Mouse (Mus musculus) MEL (cell line): Measurements from ENCODE around the gene Slc4a1. TPM values are rescaled to one million over a fixed set of nuclear protein-coding genes. Genes with fewer than 3 reads are reported as not detected.

Source experiments
- DNase-seq: peaks from one replicate; pipeline ENCODE4 v3.0.0; 2011; ENCODE audit warnings: low read depth, low spot score
- H3K27ac ChIP-seq: 2 replicates; pipeline ENCODE4 v1.5.1; 2012; ENCODE audit warnings: low read depth, mild to moderate bottlenecking, control low read depth, low read length, moderate library complexity; ENCODE audit not compliant: control insufficient read depth
- H3K27me3 ChIP-seq, 2 experiments: fragments of 150-350 bp in 1 of 2; sonication (generic) in 1 of 2; 2 replicates each; pipeline ENCODE4 v1.6.1; 2012; ENCODE audit warnings: low read length in 2 of 2, mild to moderate bottlenecking in 2 of 2, improper control_type of control experiment in 1 of 2, moderate library complexity in 1 of 2; ENCODE audit not compliant: insufficient read depth in 2 of 2, control insufficient read depth in 1 of 2
- H3K36me3 ChIP-seq, 2 experiments: 2 replicates each; pipeline ENCODE4 v1.6.1; 2012 to 2014; ENCODE audit warnings: low read length in 2 of 2, improper control_type of control experiment in 1 of 2, inconsistent platforms in 1 of 2, mild to moderate bottlenecking in 1 of 2; ENCODE audit not compliant: insufficient read depth in 2 of 2, control insufficient read depth in 1 of 2
- H3K4me1 ChIP-seq, 2 experiments: fragments of 150-350 bp in 1 of 2; sonication (generic) in 1 of 2; 2 replicates each; pipeline ENCODE4 v1.6.1; 2012; ENCODE audit warnings: low read length in 2 of 2, improper control_type of control experiment in 1 of 2, mild to moderate bottlenecking in 1 of 2; ENCODE audit not compliant: insufficient read depth in 2 of 2, control insufficient read depth in 1 of 2
- H3K4me3 ChIP-seq, 2 experiments: fragments of 150-350 bp in 1 of 2; sonication (generic) in 1 of 2; 2 replicates each; pipeline ENCODE4 v1.5.1; 2012; ENCODE audit warnings: low read depth in 2 of 2, low read length in 2 of 2, mild to moderate bottlenecking in 2 of 2, moderate library complexity in 2 of 2, control low read depth in 1 of 2, improper control_type of control experiment in 1 of 2; ENCODE audit not compliant: control insufficient read depth in 1 of 2, insufficient read depth in 1 of 2
- H3K79me2 ChIP-seq: 2 replicates; pipeline ENCODE4 v1.6.1; 2012; ENCODE audit warnings: mild to moderate bottlenecking, low read length, moderate library complexity; ENCODE audit not compliant: control insufficient read depth, poor library complexity, insufficient read depth
- H3K9ac ChIP-seq: 2 replicates; pipeline ENCODE4 v1.6.1; 2012; ENCODE audit warnings: low read depth, mild to moderate bottlenecking, control low read depth, low read length, moderate library complexity; ENCODE audit not compliant: control insufficient read depth, poor library complexity, severe bottlenecking
- H3K9me3 ChIP-seq: fragments of 150-350 bp; sonication (generic); replicated peaks from 2 replicates; pipeline ENCODE4 v1.6.1; 2012; ENCODE audit warnings: mild to moderate bottlenecking, low read length, improper control_type of control experiment, moderate library complexity; ENCODE audit not compliant: insufficient read depth
- BHLHE40 ChIP-seq: IDR thresholded peaks from 2 replicates; pipeline ENCODE4 v1.6.1; 2012; ENCODE audit warnings: low read depth, mild to moderate bottlenecking, inconsistent platforms, low read length, improper control_type of control experiment, borderline replicate concordance
- CHD1 ChIP-seq: IDR thresholded peaks from 2 replicates; pipeline ENCODE4 v1.6.1; 2012; ENCODE audit warnings: low read depth, mild to moderate bottlenecking, inconsistent platforms, low read length, improper control_type of control experiment
- CTCF ChIP-seq, 3 experiments: IDR thresholded peaks in 2 of 3; conservative IDR thresholded peaks in 1 of 3; 2 replicates each; pipeline ENCODE4 v1.5.1; 2011 to 2012; ENCODE audit warnings: low read length in 3 of 3, low read depth in 2 of 3, mild to moderate bottlenecking in 2 of 3, improper control_type of control experiment in 1 of 3, inconsistent platforms in 1 of 3, mixed read lengths in 1 of 3, moderate library complexity in 1 of 3; ENCODE audit not compliant: control insufficient read depth in 1 of 3, insufficient read depth in 1 of 3, poor library complexity in 1 of 3, severe bottlenecking in 1 of 3
- ELF1 ChIP-seq: IDR thresholded peaks from 2 replicates; pipeline ENCODE4 v1.6.1; 2014; ENCODE audit warnings: low read depth, mild to moderate bottlenecking, inconsistent platforms, low read length, improper control_type of control experiment, moderate library complexity
- EP300 ChIP-seq, 2 experiments: IDR thresholded peaks; 2 replicates each; pipeline ENCODE4 v1.6.1; 2011; ENCODE audit warnings: improper control_type of control experiment in 2 of 2, low read length in 2 of 2, low read depth in 1 of 2, mild to moderate bottlenecking in 1 of 2
- GATA1 ChIP-seq: IDR thresholded peaks from 2 replicates; pipeline ENCODE4 v1.6.1; 2011; ENCODE audit warnings: low read depth, low read length, improper control_type of control experiment
- HCFC1 ChIP-seq: IDR thresholded peaks from 2 replicates; pipeline ENCODE4 v1.6.1; 2012; ENCODE audit warnings: low read depth, mild to moderate bottlenecking, inconsistent platforms, low read length, improper control_type of control experiment, moderate library complexity
- JUND ChIP-seq: IDR thresholded peaks from 2 replicates; pipeline ENCODE4 v1.6.1; 2011; ENCODE audit warnings: low read depth, mild to moderate bottlenecking, improper control_type of control experiment, low read length
- MAFK ChIP-seq: IDR thresholded peaks from 2 replicates; pipeline ENCODE4 v1.6.1; 2011; ENCODE audit warnings: low read depth, mild to moderate bottlenecking, low read length, improper control_type of control experiment, borderline replicate concordance
- MAX ChIP-seq: IDR thresholded peaks from 2 replicates; pipeline ENCODE4 v1.6.1; 2011; ENCODE audit warnings: low read length, improper control_type of control experiment
- MYC ChIP-seq: IDR thresholded peaks from 2 replicates; pipeline ENCODE4 v1.6.1; 2011; ENCODE audit warnings: low read depth, mild to moderate bottlenecking, low read length, improper control_type of control experiment, moderate library complexity
- NELFE ChIP-seq: IDR thresholded peaks from 2 replicates; pipeline ENCODE4 v1.6.1; 2011; ENCODE audit warnings: low read depth, low read length, improper control_type of control experiment
- POLR2A ChIP-seq, 2 experiments: IDR thresholded peaks; 2 replicates each; pipeline ENCODE4 v1.6.1; 2011 to 2012; ENCODE audit warnings: low read length in 2 of 2, mild to moderate bottlenecking in 2 of 2, control low read depth in 1 of 2, improper control_type of control experiment in 1 of 2, low read depth in 1 of 2, moderate library complexity in 1 of 2; ENCODE audit not compliant: control insufficient read depth in 1 of 2, insufficient read depth in 1 of 2, poor library complexity in 1 of 2
- POLR2AphosphoS5 ChIP-seq: IDR thresholded peaks from 2 replicates; pipeline ENCODE4 v1.6.1; 2012; ENCODE audit warnings: low read depth, borderline replicate concordance, mild to moderate bottlenecking, inconsistent platforms, low read length, moderate library complexity, mixed read lengths
- RAD21 ChIP-seq: IDR thresholded peaks from 2 replicates; pipeline ENCODE4 v1.6.1; 2011; ENCODE audit warnings: mild to moderate bottlenecking, low read depth, low read length, improper control_type of control experiment
- SIN3A ChIP-seq: IDR thresholded peaks from 2 replicates; pipeline ENCODE4 v1.6.1; 2012; ENCODE audit warnings: low read length, improper control_type of control experiment, inconsistent platforms
- SMC3 ChIP-seq: IDR thresholded peaks from 2 replicates; pipeline ENCODE4 v1.6.1; 2011; ENCODE audit warnings: low read depth, low read length, improper control_type of control experiment
- USF2 ChIP-seq, 2 experiments: IDR thresholded peaks; 2 replicates each; pipeline ENCODE4 v1.6.1; 2011 to 2012; ENCODE audit warnings: improper control_type of control experiment in 2 of 2, low read length in 2 of 2, borderline replicate concordance in 1 of 2, inconsistent platforms in 1 of 2, low read depth in 1 of 2, mild to moderate bottlenecking in 1 of 2; ENCODE audit not compliant: insufficient read depth in 1 of 2
- ZC3H11A ChIP-seq: IDR thresholded peaks from 2 replicates; pipeline ENCODE4 v1.6.1; 2012; ENCODE audit warnings: low read depth, mild to moderate bottlenecking, inconsistent platforms, low read length, improper control_type of control experiment
- ZKSCAN1 ChIP-seq: IDR thresholded peaks from 2 replicates; pipeline ENCODE4 v1.6.1; 2012; ENCODE audit warnings: low read depth, mild to moderate bottlenecking, inconsistent platforms, low read length, improper control_type of control experiment, moderate library complexity
- polyA plus RNA-seq, 2 experiments: library from polyadenylated mRNA; stranded (reverse) in 1 of 2; unstranded in 1 of 2; fragments of >175 nt in 1 of 2; fragments of >200 nt in 1 of 2; gene quantifications; 2 replicates each; pipeline versions ENCODE4 v1.2.1 to v1.2.4; 2012; ENCODE audit warnings: low replicate concordance in 2 of 2, low read depth in 1 of 2; ENCODE audit not compliant: insufficient read length in 2 of 2, insufficient read depth in 1 of 2, missing spikeins in 1 of 2
- total RNA-seq: library from RNA; depleted of rRNA; stranded (reverse); fragments of 300-350 nt; gene quantifications from 2 replicates; pipeline ENCODE4 v1.2.3, GENCODE M21; 2012

Gene Slc4a1
- total and polyA plus RNA-seq, 3 experiments = 0.23 to 0.35 TPM; not detected in 1

- Histone ChIP-seq H3K4me3 (no peak overlapping the region), H3K27ac (no peak overlapping the region), H3K9me3 (no peaks in the 10 kb centered on the region), H3K4me1 (no peaks in the 10 kb centered on the region), H3K36me3 (no peaks in the 10 kb centered on the region), H3K79me2 (no peaks in the 10 kb centered on the region), H3K27me3 (peaks cover 2 to 3% of the 10 kb centered on the region in 2 experiments; a peak in 2 of 4 replicates), H3K9ac (no peak overlapping the region)
- DNase-seq = no peak
- TF ChIP-seq MAX (no peak), BHLHE40 (no peak), GATA1 (no peak), NELFE (no peak), ZKSCAN1 (no peak), SIN3A (no peak), SMC3 (no peak), MAFK (no peak), POLR2A (IDR thresholded peaks at IDR 0.05; ENCODE audit: control insufficient read depth in 1 of 2, insufficient read depth in 1 of 2, low read depth in 1 of 2, low read length in 2 of 2, poor library complexity in 1 of 2) (no peak), CTCF (IDR thresholded peaks at IDR 0.05 in 2 of 3, conservative IDR thresholded peaks at IDR 0.05 in 1 of 3; ENCODE audit: control insufficient read depth in 1 of 3, insufficient read depth in 1 of 3, low read depth in 2 of 3, low read length in 3 of 3, poor library complexity in 1 of 3, severe bottlenecking in 1 of 3) (no peak), EP300 (IDR thresholded peaks at IDR 0.05; ENCODE audit: low read depth in 1 of 2, low read length in 2 of 2) (no peak)
Measured at GRCm38 (mm10) chr11:102396671-102397141, 30.7 kb upstream of the Slc4a1 start.

- Histone ChIP-seq H3K4me1 (no peaks in the 10 kb centered on the region), H3K79me2 (no peaks in the 10 kb centered on the region), H3K36me3 (no peaks in the 10 kb centered on the region), H3K9me3 (no peaks in the 10 kb centered on the region), H3K27me3 (peaks cover 2 to 4% of the 10 kb centered on the region in 2 experiments; a peak in 2 of 4 replicates), H3K9ac (no peak overlapping the region), H3K27ac (no peak overlapping the region), H3K4me3 (no peak overlapping the region)
- TF ChIP-seq MYC (no peak), ELF1 (no peak), GATA1 (no peak)
- DNase-seq = no peak
Measured at GRCm38 (mm10) chr11:102396263-102396662, 30.3 kb upstream of the Slc4a1 start.

- no peaks in the 10 kb centered on the region for H3K9me3 ChIP-seq
- no peak for TF ChIP-seq JUND
- no peak for TF ChIP-seq RAD21
- no peak for TF ChIP-seq HCFC1
- TF ChIP-seq MYC = no peak
- no peak for TF ChIP-seq POLR2AphosphoS5
- no peak for TF ChIP-seq GATA1
- TF ChIP-seq ZC3H11A = no peak
- no peak for TF ChIP-seq USF2 (IDR thresholded peaks at IDR 0.05; ENCODE audit: borderline replicate concordance in 1 of 2, insufficient read depth in 1 of 2, low read depth in 1 of 2, low read length in 2 of 2)
- no peak for TF ChIP-seq CTCF (IDR thresholded peaks at IDR 0.05 in 2 of 3, conservative IDR thresholded peaks at IDR 0.05 in 1 of 3; ENCODE audit: control insufficient read depth in 1 of 3, insufficient read depth in 1 of 3, low read depth in 2 of 3, low read length in 3 of 3, poor library complexity in 1 of 3, severe bottlenecking in 1 of 3)
- no peak for TF ChIP-seq CHD1
- TF ChIP-seq EP300 (IDR thresholded peaks at IDR 0.05; ENCODE audit: low read depth in 1 of 2, low read length in 2 of 2) = no peak
- DNase-seq = no peak
- no peak overlapping the region for H3K27ac ChIP-seq
- no peak overlapping the region for H3K9ac ChIP-seq
- no peaks in the 10 kb centered on the region for H3K79me2 ChIP-seq
- no peaks in the 10 kb centered on the region for H3K36me3 ChIP-seq
- peaks cover 5 to 13% of the 10 kb centered on the region in 2 experiments for H3K27me3 ChIP-seq
- H3K4me1 ChIP-seq = no peaks in the 10 kb centered on the region
- H3K4me3 ChIP-seq = no peak overlapping the region
Measured at GRCm38 (mm10) chr11:102395250-102395649, 29.2 kb upstream of the Slc4a1 start.
